Mouse (Mus musculus) midbrain, embryonic 15.5 days (tissue): Measurements from ENCODE around the gene Fbln7. TPM values are rescaled to one million over a fixed set of nuclear protein-coding genes. Genes with fewer than 3 reads are reported as not detected.

Experiments
- ATAC-seq: fragments of 200-750 bp; cut with Nextera tagmentation; replicated peaks from 2 replicates; pipeline ENCODE4 v1.8.0; 2017; ENCODE audit warnings: moderate TSS enrichment
- H3K27ac ChIP-seq: fragments of 300-500 bp; sonication (generic); 2 replicates; pipeline ENCODE4 v1.5.1; 2015; ENCODE audit warnings: mild to moderate bottlenecking, inconsistent platforms
- H3K27me3 ChIP-seq: fragments of 300-500 bp; sonication (generic); replicated peaks from 2 replicates; pipeline ENCODE4 v1.6.1; 2015; ENCODE audit warnings: inconsistent platforms
- H3K36me3 ChIP-seq: fragments of 300-500 bp; sonication (generic); replicated peaks from 2 replicates; pipeline ENCODE4 v1.6.1; 2015; ENCODE audit warnings: inconsistent platforms
- H3K4me1 ChIP-seq: fragments of 300-500 bp; sonication (generic); 2 replicates; pipeline ENCODE4 v1.6.1; 2015; ENCODE audit warnings: inconsistent platforms
- H3K4me2 ChIP-seq: fragments of 300-500 bp; sonication (generic); 2 replicates; pipeline ENCODE4 v1.6.1; 2015; ENCODE audit warnings: inconsistent platforms, mild to moderate bottlenecking, moderate library complexity
- H3K4me3 ChIP-seq: fragments of 300-500 bp; sonication (generic); 2 replicates; pipeline ENCODE4 v1.5.1; 2015; ENCODE audit warnings: mild to moderate bottlenecking, inconsistent platforms
- H3K9ac ChIP-seq: fragments of 300-500 bp; sonication (generic); 2 replicates; pipeline ENCODE4 v1.6.1; 2015; ENCODE audit warnings: mild to moderate bottlenecking, inconsistent platforms
- H3K9me3 ChIP-seq: fragments of 300-500 bp; sonication (generic); 2 replicates; pipeline ENCODE4 v1.6.1; 2016; ENCODE audit warnings: inconsistent platforms
- WGBS: fragments of 180-500 bp; shearing (Covaris S2); methylation state at CpG from one replicate; pipeline ENCODE4 v1.1.7; 2015; ENCODE audit warnings: mixed read lengths; 5-methylcytosine and 5-hydroxymethylcytosine counted together
- polyA plus RNA-seq: library from polyadenylated mRNA; unstranded; fragments of >200 nt; fragmentation: Nextera tagmentation; extraction: Ambion mirVana; gene quantifications from 2 replicates; pipeline ENCODE4 v1.2.1, GENCODE M21; 2015

Fbln7 gene
- polyA plus RNA-seq, 1 experiment from 2014 or later = 1.9 TPM

DNA sequence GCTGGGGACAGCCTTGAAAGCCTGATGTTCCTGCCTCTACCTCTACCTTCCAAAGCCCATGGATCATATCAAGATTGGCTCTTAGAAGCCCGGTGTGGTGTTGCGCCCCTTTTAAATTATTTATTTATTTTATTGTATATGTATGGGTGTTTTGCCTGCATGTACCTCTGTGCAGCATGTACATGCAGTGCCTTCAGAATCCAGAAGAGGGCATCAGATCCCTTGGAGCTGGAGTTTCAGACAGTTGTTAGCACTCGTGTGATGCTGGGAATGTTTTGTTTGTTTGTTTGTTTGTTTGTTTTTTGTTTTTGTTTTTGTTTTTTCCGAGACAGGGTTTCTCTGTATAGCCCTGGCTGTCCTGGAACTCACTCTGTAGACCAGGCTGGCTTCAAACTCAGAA is 18.5 kb downstream of the Fbln7 start:
- Histone ChIP-seq H3K27ac (no peak overlapping the region), H3K4me1 (no peaks in the 10 kb centered on the region), H3K4me3 (no peak overlapping the region), H3K4me2 (no peak overlapping the region), H3K9ac (no peak overlapping the region), H3K27me3 (no peaks in the 10 kb centered on the region), H3K36me3 (no peaks in the 10 kb centered on the region), H3K9me3 (no peaks in the 10 kb centered on the region)
- ATAC-seq = no peak
- WGBS = 69% methylated on average over 4 of the region's 4 CpGs

DNA sequence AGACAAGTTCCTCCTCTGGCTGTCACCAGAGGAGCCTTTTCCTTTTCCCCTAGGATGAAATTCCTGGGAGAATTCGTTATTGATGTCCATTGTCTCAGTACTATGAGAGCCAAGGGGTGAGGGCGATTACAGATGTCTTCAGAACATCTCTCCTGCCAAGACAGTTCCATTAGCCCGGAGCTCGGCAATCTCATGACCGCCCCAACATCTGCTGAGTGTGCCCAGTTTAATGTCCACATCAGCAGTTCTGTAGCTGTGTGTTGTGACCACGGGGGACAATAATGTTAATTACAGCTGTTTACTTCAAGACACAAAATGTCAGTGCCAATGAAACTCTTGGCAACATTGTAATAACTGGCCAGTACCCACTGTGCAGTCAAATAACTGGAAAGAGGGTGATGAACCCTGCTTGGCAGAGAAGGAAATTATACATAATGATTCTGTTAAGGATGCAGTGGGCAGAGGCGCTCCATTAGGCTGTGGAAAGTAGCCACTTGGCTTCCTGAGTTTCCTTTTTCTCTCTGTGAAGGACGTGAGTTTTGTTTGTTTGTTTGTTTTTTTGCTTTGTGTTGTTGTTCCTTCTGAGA is 22.5 kb downstream of the Fbln7 start:
- Histone ChIP-seq H3K27me3 (no peaks in the 10 kb centered on the region), H3K36me3 (no peaks in the 10 kb centered on the region), H3K9me3 (no peaks in the 10 kb centered on the region), H3K27ac (no peak overlapping the region), H3K4me3 (no peak overlapping the region), H3K9ac (no peak overlapping the region), H3K4me1 (no peaks in the 10 kb centered on the region), H3K4me2 (no peak overlapping the region)
- WGBS = 82% methylated on average over 8 of the region's 8 CpGs
- ATAC-seq = no peak

DNA sequence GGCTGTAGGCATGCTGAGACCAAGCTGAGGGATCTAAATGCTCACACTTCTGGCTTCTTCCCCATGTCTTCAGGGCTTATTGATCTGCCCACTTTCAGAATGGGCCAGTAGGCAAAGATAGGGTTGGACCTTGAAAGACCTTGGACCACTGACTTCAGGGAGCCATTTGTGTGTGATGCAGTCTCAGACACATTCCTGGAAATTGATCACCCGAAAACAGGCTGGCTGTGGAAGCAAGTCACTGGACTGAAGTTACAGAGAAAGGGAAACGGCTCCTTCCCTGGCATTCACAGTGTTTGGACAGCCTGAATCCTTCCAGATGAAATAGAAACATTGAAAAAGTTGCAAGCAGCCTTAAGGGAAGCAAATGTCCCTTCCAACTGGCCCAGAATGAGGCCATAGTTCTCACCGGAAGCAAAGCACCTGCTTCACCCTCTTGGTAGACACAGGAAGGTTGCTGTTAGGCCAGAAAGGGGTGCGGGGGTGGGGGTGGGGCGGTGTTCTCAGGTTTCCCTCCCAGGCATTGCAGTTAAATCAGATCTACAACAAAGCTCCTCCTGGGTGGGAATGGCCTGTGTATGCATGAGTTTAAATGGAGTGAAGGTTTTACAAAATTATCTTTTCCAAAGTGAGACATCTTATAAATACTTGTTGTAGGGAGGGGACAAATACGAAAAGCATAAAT is 25.2 kb downstream of the Fbln7 start:
- H3K9me3 ChIP-seq = no peaks in the 10 kb centered on the region
- H3K27me3 ChIP-seq = no peaks in the 10 kb centered on the region
- H3K36me3 ChIP-seq = no peaks in the 10 kb centered on the region
- no peak overlapping the region for H3K4me2 ChIP-seq
- WGBS = 59% methylated on average over 6 of the region's 6 CpGs
- no peak overlapping the region for H3K9ac ChIP-seq
- H3K27ac ChIP-seq = no peak overlapping the region
- no peak for ATAC-seq
- no peak overlapping the region for H3K4me3 ChIP-seq
- H3K4me1 ChIP-seq = no peaks in the 10 kb centered on the region

DNA sequence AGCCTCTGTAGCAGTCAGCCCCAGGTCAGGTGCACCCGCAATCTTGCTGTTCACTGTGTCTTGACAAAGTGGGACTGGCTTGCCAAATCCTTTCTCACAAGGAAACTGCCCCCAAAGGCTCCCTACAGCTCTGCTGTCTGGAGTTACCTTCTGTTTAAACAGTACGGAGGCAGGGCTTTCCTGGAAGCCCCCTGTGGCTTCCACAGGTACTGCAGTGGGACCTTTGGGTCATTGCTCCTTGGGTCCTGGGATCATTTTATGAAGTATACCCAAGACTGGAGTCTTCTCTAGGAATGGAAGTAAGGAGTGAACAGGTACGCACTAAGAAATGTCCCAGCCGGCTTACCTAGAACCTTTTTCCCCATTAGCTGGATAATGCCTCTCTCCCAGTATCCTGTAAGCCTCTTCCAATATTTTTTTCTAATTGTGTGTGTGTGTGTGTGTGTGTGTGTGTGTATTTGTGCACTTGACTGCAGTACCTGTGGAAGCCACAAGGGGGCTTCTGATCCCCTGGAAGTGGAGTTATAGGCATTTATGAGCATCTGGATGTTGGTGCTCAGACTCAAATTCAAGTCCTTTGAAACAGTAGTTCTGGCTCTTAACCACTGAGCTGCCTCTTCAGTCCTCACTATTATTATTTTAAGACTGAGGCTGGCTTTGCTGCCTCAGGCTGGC is 28.0 kb downstream of the Fbln7 start:
- H3K4me1 ChIP-seq = no peaks in the 10 kb centered on the region
- no peak overlapping the region for H3K9ac ChIP-seq
- H3K4me3 ChIP-seq = no peak overlapping the region
- no peak overlapping the region for H3K27ac ChIP-seq
- H3K27me3 ChIP-seq = no peaks in the 10 kb centered on the region
- no peak overlapping the region for H3K4me2 ChIP-seq
- 93% methylated on average over 4 of the region's 4 CpGs for WGBS
- ATAC-seq = no peak
- no peaks in the 10 kb centered on the region for H3K36me3 ChIP-seq
- H3K9me3 ChIP-seq = no peaks in the 10 kb centered on the region

DNA sequence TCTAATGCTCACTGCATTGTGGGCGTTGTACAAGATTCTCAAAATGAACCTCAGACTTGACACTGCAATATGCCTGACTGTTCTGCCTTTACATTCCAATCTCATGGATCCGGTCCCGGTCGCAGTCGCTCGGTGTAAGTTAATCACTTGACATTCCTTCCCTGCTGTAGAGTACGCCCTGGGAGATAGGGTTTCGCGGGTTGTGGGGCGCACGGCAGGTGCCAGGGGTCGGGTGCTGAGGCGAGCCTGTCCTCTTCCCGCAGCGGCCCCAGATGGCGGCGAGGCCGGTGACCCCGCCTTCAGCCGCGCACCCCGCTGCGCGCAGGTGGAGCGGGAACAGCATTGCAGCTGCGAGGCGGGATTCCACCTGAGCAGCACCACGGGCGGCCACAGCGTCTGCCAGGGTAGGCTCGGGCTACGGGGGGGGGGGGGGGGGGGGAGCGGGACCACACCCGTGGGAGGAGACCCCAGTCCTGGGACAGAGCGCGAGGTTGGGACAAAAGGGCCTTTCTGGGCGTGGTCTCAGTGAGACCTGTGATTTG is 29.5 kb downstream of the Fbln7 start:
- 3% methylated on average over 33 of the region's 37 CpGs for WGBS
- H3K4me2 ChIP-seq = peak overlapping the region; percentile 67
- H3K9me3 ChIP-seq = no peaks in the 10 kb centered on the region
- H3K9ac ChIP-seq = peak overlapping the region; percentile 43
- no peaks in the 10 kb centered on the region for H3K4me1 ChIP-seq
- peak overlapping the region; percentile 44 for H3K4me3 ChIP-seq
- no peaks in the 10 kb centered on the region for H3K27me3 ChIP-seq
- H3K36me3 ChIP-seq = no peaks in the 10 kb centered on the region
- ATAC-seq = peak; percentile 82
- no peak overlapping the region for H3K27ac ChIP-seq

DNA sequence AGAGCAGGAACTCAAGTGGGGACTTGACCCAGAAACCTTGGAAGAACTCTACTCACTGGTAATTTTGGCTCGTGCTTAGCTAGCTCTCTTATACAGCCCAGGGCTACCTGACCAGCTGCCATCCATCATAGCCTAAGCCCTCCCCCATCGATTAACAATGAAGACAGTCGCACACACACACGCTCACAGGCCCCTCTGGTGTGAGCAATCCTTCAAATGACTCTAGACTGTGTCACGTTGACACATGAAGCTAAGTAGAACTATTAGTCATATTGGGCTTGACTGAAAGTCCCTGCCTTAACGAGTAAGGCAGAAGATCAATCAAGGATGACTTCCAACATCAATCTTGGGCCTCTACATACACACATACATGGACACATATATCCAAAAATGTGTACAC is 40.1 kb downstream of the Fbln7 start:
- H3K9me3 ChIP-seq = no peaks in the 10 kb centered on the region
- no peak overlapping the region for H3K4me3 ChIP-seq
- H3K27me3 ChIP-seq = no peaks in the 10 kb centered on the region
- no peak overlapping the region for H3K27ac ChIP-seq
- no peak overlapping the region for H3K4me2 ChIP-seq
- no peaks in the 10 kb centered on the region for H3K36me3 ChIP-seq
- no peak overlapping the region for H3K9ac ChIP-seq
- H3K4me1 ChIP-seq = no peaks in the 10 kb centered on the region
- ATAC-seq = no peak
- 91% methylated on average over 6 of the region's 6 CpGs for WGBS

DNA sequence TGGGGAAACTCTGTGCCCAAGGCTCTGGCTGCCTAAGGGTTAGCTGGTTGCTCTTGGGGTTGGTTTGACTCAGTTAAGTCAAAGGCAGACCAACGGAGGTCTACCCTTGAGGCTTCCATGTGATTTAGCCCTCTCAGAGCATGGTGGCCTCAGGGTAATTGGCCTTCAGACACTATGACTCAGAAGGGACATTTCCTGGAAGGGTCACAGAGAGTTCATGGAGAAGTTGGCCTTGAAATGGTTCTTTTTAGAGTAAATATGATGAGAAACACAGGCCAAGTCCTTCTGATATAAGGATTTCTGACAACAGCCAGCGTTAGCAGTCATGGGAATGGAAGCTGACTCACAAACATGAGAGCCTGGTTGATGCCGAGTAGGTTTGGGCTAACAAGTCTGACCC is 40.9 kb downstream of the Fbln7 start:
- Histone ChIP-seq H3K36me3 (no peaks in the 10 kb centered on the region), H3K4me3 (no peak overlapping the region), H3K9ac (no peak overlapping the region), H3K4me2 (no peak overlapping the region), H3K9me3 (no peaks in the 10 kb centered on the region), H3K4me1 (no peaks in the 10 kb centered on the region), H3K27me3 (no peaks in the 10 kb centered on the region), H3K27ac (no peak overlapping the region)
- no peak for ATAC-seq
- WGBS = 85% methylated on average over 3 of the region's 3 CpGs

DNA sequence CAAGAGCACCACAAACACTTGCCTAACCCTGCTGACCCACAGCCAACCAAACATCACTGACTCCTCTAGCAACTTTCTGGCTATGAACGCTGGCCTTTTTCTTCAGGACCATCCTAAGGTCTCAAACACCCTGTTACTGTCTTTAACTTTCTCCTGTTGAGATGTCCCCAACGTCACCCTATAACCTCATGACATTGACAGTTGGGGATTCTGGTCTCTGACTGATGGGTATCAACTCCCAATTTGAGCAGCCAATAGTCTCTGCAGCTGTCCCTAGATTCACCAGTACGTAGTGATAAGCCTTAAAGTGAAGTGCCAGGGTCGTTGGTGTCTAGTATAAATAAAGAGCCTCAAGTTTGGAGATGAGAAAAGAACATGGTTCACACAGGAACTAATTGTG is 52.2 kb downstream of the Fbln7 start:
- H3K27ac ChIP-seq = no peak overlapping the region
- H3K36me3 ChIP-seq = no peaks in the 10 kb centered on the region
- no peak overlapping the region for H3K4me2 ChIP-seq
- H3K4me3 ChIP-seq = no peak overlapping the region
- WGBS = 87% methylated on average over 4 of the region's 4 CpGs
- H3K9me3 ChIP-seq = no peaks in the 10 kb centered on the region
- no peak for ATAC-seq
- no peak overlapping the region for H3K9ac ChIP-seq
- no peaks in the 10 kb centered on the region for H3K27me3 ChIP-seq
- no peaks in the 10 kb centered on the region for H3K4me1 ChIP-seq

DNA sequence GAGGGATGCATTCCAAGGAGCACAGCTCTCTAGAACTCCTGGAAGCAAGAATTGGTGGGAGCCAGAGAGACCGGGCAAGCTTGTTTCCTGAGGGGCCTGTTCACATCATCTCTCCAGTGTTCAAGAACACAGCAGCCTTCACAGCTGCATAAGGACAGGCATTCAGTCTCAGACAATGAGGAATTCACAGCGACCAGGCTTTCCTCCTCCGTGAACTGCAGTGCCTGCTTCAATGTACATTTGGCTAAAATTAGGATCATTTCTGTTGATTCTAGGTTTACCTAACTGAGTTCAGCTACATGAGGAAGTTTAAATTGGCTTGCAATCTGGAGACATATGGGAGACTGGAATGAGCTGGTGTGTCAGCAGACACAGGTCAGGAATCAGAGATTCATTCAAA is 53.7 kb downstream of the Fbln7 start:
- ATAC-seq = no peak
- H3K9me3 ChIP-seq = no peaks in the 10 kb centered on the region
- H3K27me3 ChIP-seq = no peaks in the 10 kb centered on the region
- WGBS = 76% methylated on average over 3 of the region's 3 CpGs
- no peaks in the 10 kb centered on the region for H3K36me3 ChIP-seq
- no peak overlapping the region for H3K9ac ChIP-seq
- no peak overlapping the region for H3K27ac ChIP-seq
- H3K4me3 ChIP-seq = no peak overlapping the region
- H3K4me1 ChIP-seq = no peaks in the 10 kb centered on the region
- H3K4me2 ChIP-seq = no peak overlapping the region

DNA sequence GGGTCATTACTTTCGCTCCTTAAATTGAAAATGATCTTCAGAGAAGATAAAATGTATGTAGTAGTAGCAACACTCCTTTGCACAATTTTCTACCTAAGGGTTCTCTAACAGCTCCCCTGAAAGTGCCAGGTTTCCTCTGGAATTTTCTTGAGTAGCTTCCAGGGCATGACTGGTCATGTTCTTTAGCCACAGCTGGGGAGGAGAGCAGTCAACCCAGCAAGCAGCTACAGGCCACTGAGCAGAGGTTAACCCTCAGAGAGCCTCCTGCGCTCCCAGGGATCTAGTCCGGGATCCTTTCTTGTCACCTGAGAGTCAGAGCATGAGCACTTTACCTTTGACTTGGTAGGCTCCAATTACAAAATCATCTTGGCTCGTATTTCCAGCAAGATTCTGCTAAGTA is 62.0 kb downstream of the Fbln7 start:
- Histone ChIP-seq H3K4me2 (no peak overlapping the region), H3K27ac (no peak overlapping the region), H3K36me3 (peaks cover 25% of the 10 kb centered on the region; the same call in 1 of the 2 replicates), H3K9ac (no peak overlapping the region), H3K4me1 (no peaks in the 10 kb centered on the region), H3K9me3 (no peaks in the 10 kb centered on the region), H3K4me3 (no peak overlapping the region), H3K27me3 (no peaks in the 10 kb centered on the region)
- 91% methylated on average over 4 of the region's 4 CpGs for WGBS
- no peak for ATAC-seq

DNA sequence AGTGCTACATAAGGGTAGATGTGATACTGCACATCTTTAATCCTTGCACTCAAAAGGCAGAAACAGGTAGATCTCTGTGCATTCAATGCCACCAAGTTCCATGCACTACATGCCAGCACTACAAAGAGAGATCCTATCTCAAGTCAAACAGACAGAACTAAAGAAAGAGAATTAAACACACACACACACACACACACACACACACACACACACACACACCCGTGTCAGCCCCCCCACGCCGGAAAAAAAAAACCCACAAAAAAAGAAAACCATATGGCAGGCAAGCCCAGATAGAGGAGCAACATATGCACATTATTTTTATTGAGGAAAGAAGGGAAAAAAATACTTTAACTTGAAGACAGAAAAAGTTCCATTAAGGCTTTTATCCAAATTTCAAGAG is 65.7 kb downstream of the Fbln7 start:
- WGBS = 73% methylated on average over 3 of the region's 3 CpGs
- Histone ChIP-seq H3K27ac (no peak overlapping the region), H3K4me1 (no peaks in the 10 kb centered on the region), H3K36me3 (peaks cover 32% of the 10 kb centered on the region; the same call in 1 of the 2 replicates), H3K4me3 (no peak overlapping the region), H3K27me3 (no peaks in the 10 kb centered on the region), H3K9ac (no peak overlapping the region), H3K9me3 (no peaks in the 10 kb centered on the region), H3K4me2 (no peak overlapping the region)
- ATAC-seq = no peak

DNA sequence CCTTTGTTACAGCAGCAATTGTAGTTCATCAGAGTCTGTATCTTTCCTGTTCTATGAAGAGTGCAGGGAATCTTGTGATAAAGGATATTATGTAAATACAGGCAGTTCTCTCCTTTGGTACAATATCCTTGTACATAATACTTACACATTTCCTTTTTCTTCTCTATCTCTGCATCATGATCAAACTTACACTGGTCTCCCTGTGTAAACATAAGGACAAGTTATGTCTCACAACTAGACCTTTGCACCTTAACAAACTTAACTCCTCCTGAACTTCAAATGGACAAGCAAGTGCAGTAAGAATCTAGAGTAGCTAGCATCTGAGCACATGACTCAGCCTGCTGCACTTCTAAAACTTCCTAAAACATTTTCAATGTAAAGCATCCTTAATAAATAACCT is 67.9 kb downstream of the Fbln7 start:
- no peaks in the 10 kb centered on the region for H3K9me3 ChIP-seq
- H3K9ac ChIP-seq = no peak overlapping the region
- ATAC-seq = no peak
- no peak overlapping the region for H3K4me2 ChIP-seq
- H3K4me3 ChIP-seq = no peak overlapping the region
- no peak overlapping the region for H3K27ac ChIP-seq
- no peaks in the 10 kb centered on the region for H3K27me3 ChIP-seq
- peaks cover 24% of the 10 kb centered on the region; the same call in 1 of the 2 replicates for H3K36me3 ChIP-seq
- H3K4me1 ChIP-seq = no peaks in the 10 kb centered on the region
